Mouse (Mus musculus) hindbrain, embryonic 11.5 days (tissue): ENCODE data around the gene Pkmyt1. TPM values are rescaled to one million over a fixed set of nuclear protein-coding genes. Genes with fewer than 3 reads are reported as not detected.
A peak's percentile ranks its signal among the peaks of the same experiment; 100 is the strongest.

Source experiments
- ATAC-seq: fragments of 200-750 bp; cut with Nextera tagmentation; 2 replicates; pipeline ENCODE4 v1.8.0; 2017; ENCODE audit warnings: mild to moderate bottlenecking, moderate TSS enrichment, moderate library complexity; ENCODE audit not compliant: low FRiP score
- DNase-seq: peaks from one replicate; pipeline ENCODE4 v3.0.0-alpha.2; 2015; ENCODE audit warnings: low spot score
- H3K27ac ChIP-seq: fragments of 300-500 bp; sonication (generic); 2 replicates; pipeline ENCODE4 v1.5.1; 2014; ENCODE audit warnings: mild to moderate bottlenecking, low read depth, low read length
- H3K27me3 ChIP-seq: fragments of 300-500 bp; sonication (generic); 2 replicates; pipeline ENCODE4 v1.6.1; 2014; ENCODE audit warnings: mild to moderate bottlenecking, low read length, moderate library complexity, mixed read lengths; ENCODE audit not compliant: control insufficient read depth, insufficient read depth
- H3K36me3 ChIP-seq: fragments of 300-500 bp; sonication (generic); 2 replicates; pipeline ENCODE4 v1.6.1; 2014; ENCODE audit warnings: mild to moderate bottlenecking, low read length, moderate library complexity, mixed read lengths; ENCODE audit not compliant: control insufficient read depth, insufficient read depth
- H3K4me1 ChIP-seq: fragments of 300-500 bp; sonication (generic); replicated peaks from 2 replicates; pipeline ENCODE4 v1.6.1; 2014; ENCODE audit warnings: low read length, mixed read lengths; ENCODE audit not compliant: control insufficient read depth, insufficient read depth
- H3K4me2 ChIP-seq: fragments of 300-500 bp; sonication (generic); replicated peaks from 2 replicates; pipeline ENCODE4 v1.6.1; 2014; ENCODE audit warnings: mild to moderate bottlenecking, low read depth, low read length
- H3K4me3 ChIP-seq: fragments of 300-500 bp; sonication (generic); 2 replicates; pipeline ENCODE4 v1.5.1; 2014; ENCODE audit warnings: low read depth, low read length
- H3K9ac ChIP-seq: fragments of 300-500 bp; sonication (generic); 2 replicates; pipeline ENCODE4 v1.6.1; 2014; ENCODE audit warnings: low read depth, low read length
- H3K9me3 ChIP-seq: fragments of 300-500 bp; sonication (generic); 2 replicates; pipeline ENCODE4 v1.6.1; 2016; ENCODE audit warnings: low read length; ENCODE audit not compliant: control insufficient read depth
- WGBS: fragments of 180-500 bp; shearing (Covaris S2); extraction: QIAGEN DNeasy Blood & Tissue Kit; methylation state at CpG from one replicate; pipeline ENCODE4 v1.1.7; 2014; 5-methylcytosine and 5-hydroxymethylcytosine counted together
- polyA plus RNA-seq: library from polyadenylated mRNA; unstranded; fragments of >200 nt; fragmentation: Nextera tagmentation; extraction: Ambion mirVana; gene quantifications from 2 replicates; pipeline ENCODE4 v1.2.1, GENCODE M21; 2014

Gene Pkmyt1
- polyA plus RNA-seq, result 30.2 and 31.3 TPM in 2 replicates

GRCm38 (mm10) chr17:23725999-23726757 is at the start of gene Pkmyt1:
Gene Pkmyt1 (plus strand): TSS chr17:23726336.
- ATAC-seq, result peak; percentile 93
- H3K9me3 ChIP-seq, result no peaks in the 10 kb centered on the region
- H3K27ac ChIP-seq, result peak within 1 kb of the TSS; percentile 56; the same call in 1 of the 2 replicates
- peak within 1 kb of the TSS; percentile 85 for H3K4me3 ChIP-seq
- H3K4me2 ChIP-seq, result peak within 1 kb of the TSS; percentile 94
- no peaks in the 10 kb centered on the region for H3K36me3 ChIP-seq
- 3% methylated on average over 72 of the region's 73 CpGs for WGBS
- no peaks in the 10 kb centered on the region for H3K27me3 ChIP-seq
- DNase-seq, result peak; percentile 97
- H3K9ac ChIP-seq, result peak within 1 kb of the TSS; percentile 76
- no peaks in the 10 kb centered on the region for H3K4me1 ChIP-seq

GRCm38 (mm10) chr17:23676473-23677031 is 49.6 kb upstream of the Pkmyt1 start:
- H3K27me3 ChIP-seq, result peaks cover 57% of the 10 kb centered on the region
- peaks cover 11% of the 10 kb centered on the region for H3K4me1 ChIP-seq

GRCm38 (mm10) chr17:23677236-23677679 is 48.9 kb upstream of the Pkmyt1 start, which contains the start of gene Tnfrsf12a:
Gene Tnfrsf12a (minus strand): TSS chr17:23677468.
- DNase-seq, result peak; percentile 88
- Histone ChIP-seq H3K4me1 (peaks cover 11% of the 10 kb centered on the region), H3K4me3 (peak within 1 kb of the TSS; percentile 45), H3K9ac (peak within 1 kb of the TSS; percentile 40), H3K4me2 (peak within 1 kb of the TSS; percentile 92), H3K27me3 (peaks cover 64% of the 10 kb centered on the region), H3K36me3 (no peaks in the 10 kb centered on the region), H3K9me3 (no peaks in the 10 kb centered on the region), H3K27ac (no peak within 1 kb of the TSS)
- ATAC-seq, result peak; percentile 28
- WGBS, result under 1% methylated on average over 34 of the region's 34 CpGs

More at GRCm38 (mm10) chr17:23676473-23677031, 49.6 kb upstream of the Pkmyt1 start:
- Histone ChIP-seq H3K4me3 (peak overlapping the region; percentile 45), H3K36me3 (no peaks in the 10 kb centered on the region), H3K9ac (peak overlapping the region; percentile 40; the same call in 1 of the 2 replicates), H3K9me3 (no peaks in the 10 kb centered on the region), H3K27ac (no peak overlapping the region), H3K4me2 (peak overlapping the region; percentile 92)
- under 1% methylated on average over 34 of the region's 37 CpGs for WGBS
- ATAC-seq (no peak), DNase-seq (peak; percentile 57)

GRCm38 (mm10) chr17:23679127-23679835 is 46.9 kb upstream of the Pkmyt1 start, which contains the start of gene Cldn6:
Gene Cldn6 (plus strand): TSS chr17:23679249.
- 3% methylated on average over 38 of the region's 38 CpGs for WGBS
- no peak within 1 kb of the TSS for H3K27ac ChIP-seq
- ATAC-seq (no peak), DNase-seq (no peak)
- H3K36me3 ChIP-seq, result no peaks in the 10 kb centered on the region
- H3K4me1 ChIP-seq, result peaks cover 10% of the 10 kb centered on the region
- no peak within 1 kb of the TSS for H3K9ac ChIP-seq
- no peak within 1 kb of the TSS for H3K4me2 ChIP-seq
- H3K27me3 ChIP-seq, result peaks cover 79% of the 10 kb centered on the region
- no peaks in the 10 kb centered on the region for H3K9me3 ChIP-seq
- no peak within 1 kb of the TSS for H3K4me3 ChIP-seq

GRCm38 (mm10) chr17:23680336-23680735 is 45.8 kb upstream of the Pkmyt1 start:
- H3K4me1 ChIP-seq, result peaks cover 12% of the 10 kb centered on the region
- no peak overlapping the region for H3K4me2 ChIP-seq
- ATAC-seq (no peak), DNase-seq (no peak)
- H3K9me3 ChIP-seq, result no peaks in the 10 kb centered on the region
- 77% methylated on average over 9 of the region's 9 CpGs for WGBS
- H3K9ac ChIP-seq, result no peak overlapping the region
- peaks cover 78% of the 10 kb centered on the region for H3K27me3 ChIP-seq
- H3K27ac ChIP-seq, result no peak overlapping the region
- H3K36me3 ChIP-seq, result no peaks in the 10 kb centered on the region
- no peak overlapping the region for H3K4me3 ChIP-seq

GRCm38 (mm10) chr17:23681086-23681485 is 45.0 kb upstream of the Pkmyt1 start:
- 79% methylated on average over 10 of the region's 10 CpGs for WGBS
- ATAC-seq, result no peak
- H3K4me2 ChIP-seq, result no peak overlapping the region
- DNase-seq, result no peak
- peaks cover 71% of the 10 kb centered on the region for H3K27me3 ChIP-seq
- H3K4me3 ChIP-seq, result no peak overlapping the region
- H3K4me1 ChIP-seq, result peaks cover 12% of the 10 kb centered on the region
- no peak overlapping the region for H3K27ac ChIP-seq
- H3K9me3 ChIP-seq, result no peaks in the 10 kb centered on the region
- H3K36me3 ChIP-seq, result no peaks in the 10 kb centered on the region
- no peak overlapping the region for H3K9ac ChIP-seq

- no peaks in the 10 kb centered on the region for H3K36me3 ChIP-seq
- no peak for DNase-seq
- no peak overlapping the region for H3K4me2 ChIP-seq
- no peak overlapping the region for H3K9ac ChIP-seq
- H3K27me3 ChIP-seq, result peaks cover 64% of the 10 kb centered on the region
- ATAC-seq, result no peak
- H3K27ac ChIP-seq, result no peak overlapping the region
- 65% methylated on average over 4 of the region's 4 CpGs for WGBS
- H3K4me3 ChIP-seq, result no peak overlapping the region
- H3K4me1 ChIP-seq, result peaks cover 5% of the 10 kb centered on the region; the same call in 1 of the 2 replicates
- no peaks in the 10 kb centered on the region for H3K9me3 ChIP-seq
These were observed 44.0 kb upstream of the Pkmyt1 start for GRCm38 (mm10) chr17:23682092-23682491.

GRCm38 (mm10) chr17:23682530-23682929 is 43.6 kb upstream of the Pkmyt1 start:
- H3K27ac ChIP-seq, result no peak overlapping the region

More at GRCm38 (mm10) chr17:23682530-23682929, 43.6 kb upstream of the Pkmyt1 start:
- Histone ChIP-seq H3K36me3 (no peaks in the 10 kb centered on the region), H3K4me2 (no peak overlapping the region), H3K4me3 (no peak overlapping the region), H3K27me3 (peaks cover 63% of the 10 kb centered on the region), H3K4me1 (peaks cover 5% of the 10 kb centered on the region; the same call in 1 of the 2 replicates), H3K9ac (no peak overlapping the region), H3K9me3 (no peaks in the 10 kb centered on the region)
- ATAC-seq (no peak), DNase-seq (no peak)
- 50% methylated on average over 3 of the region's 3 CpGs for WGBS
